In genomic region chr6:52064176-52065015, GRCm38 (mm10) we compare ENCODE assay signal across 8 mouse cellular contexts. TPM values are rescaled to one million over a fixed set of nuclear protein-coding genes. Genes with fewer than 3 reads are reported as not detected.
A peak's percentile ranks its signal among the peaks of the same experiment; 100 is the strongest.
DNase-seq lines count a peak whose midpoint lies in the region; ATAC-seq and TF ChIP-seq lines count a peak whose summit lies in the region.

No protein-coding gene starts in this region.

- H3K36me3 ChIP-seq in heart, embryonic 10.5 days, result no peaks in the 10 kb centered on the region
- no peaks in the 10 kb centered on the region for H3K36me3 ChIP-seq in stomach, embryonic 14.5 days (ENCODE audit: control insufficient read depth, insufficient read depth, low read length)

- H3K27me3 ChIP-seq in heart, embryonic 10.5 days (ENCODE audit: insufficient read depth, poor library complexity, severe bottlenecking), result peaks cover 19% of the 10 kb centered on the region
- no peaks in the 10 kb centered on the region for H3K27me3 ChIP-seq in stomach, embryonic 14.5 days (ENCODE audit: control insufficient read depth, insufficient read depth, low read length)

- 75% methylated on average over 13 of the region's 13 CpGs for WGBS in heart, embryonic 10.5 days
- WGBS in stomach, embryonic 14.5 days, result 60% methylated on average over 13 of the region's 13 CpGs

- no peak overlapping the region for H3K4me3 ChIP-seq in heart, embryonic 10.5 days
- peak overlapping the region; percentile 33 for H3K4me3 ChIP-seq in layer of hippocampus, adult 2 months
- no peak overlapping the region for H3K4me3 ChIP-seq in stomach, embryonic 14.5 days (ENCODE audit: low read depth, low read length)

- no peak for TF ChIP-seq CTCF in brain, embryonic 14.5 days (IDR thresholded peaks at IDR 0.05; ENCODE audit: borderline replicate concordance, extremely low read depth, insufficient read depth, insufficient read length)
- TF ChIP-seq CTCF in layer of hippocampus, adult 2 months (conservative IDR thresholded peaks at IDR 0.05), result no peak

- no peaks in the 10 kb centered on the region for H3K9me3 ChIP-seq in heart, embryonic 10.5 days
- H3K9me3 ChIP-seq in stomach, embryonic 14.5 days (ENCODE audit: control insufficient read depth, low read depth, low read length), result no peaks in the 10 kb centered on the region

- TF ChIP-seq POLR2A in brain, embryonic 14.5 days (IDR thresholded peaks at IDR 0.05; ENCODE audit: borderline replicate concordance, extremely low read depth, insufficient read depth, insufficient read length, poor library complexity, severe bottlenecking), result no peak

- ATAC-seq in stomach, embryonic 14.5 days (ENCODE audit: insufficient number of reproducible peaks, insufficient read depth, low FRiP score, low read depth), result no peak

- H3K9ac ChIP-seq in stomach, embryonic 14.5 days (replicated peaks; ENCODE audit: low read depth, low read length), result no peak overlapping the region

- peak; percentile 57 to 62 for DNase-seq in heart, adult 18-20 months
- no peak for DNase-seq in heart, embryonic 10.5 days (ENCODE audit: low spot score)
- DNase-seq in brain, embryonic 14.5 days (ENCODE audit: low read depth), result peak; percentile 70
- peak; percentile 58 for DNase-seq in gastrocnemius, postnatal 25 days
- peak; percentile 22 to 46 for DNase-seq in layer of hippocampus, adult 2 months (ENCODE audit: low spot score in 2 of 2)
- peak; percentile 50 for DNase-seq in lung, postnatal 36 days
- no peak for DNase-seq in embryo, embryonic 11 days

- H3K4me1 ChIP-seq in heart, embryonic 10.5 days, result no peaks in the 10 kb centered on the region
- H3K4me1 ChIP-seq in stomach, embryonic 14.5 days (ENCODE audit: control insufficient read depth, insufficient read depth, low read length), result peaks cover 14% of the 10 kb centered on the region

- no peak overlapping the region for H3K27ac ChIP-seq in heart, embryonic 10.5 days
- peak overlapping the region; percentile 89 for H3K27ac ChIP-seq in layer of hippocampus, adult 2 months
- peak overlapping the region; percentile 48; the same call in 1 of the 2 replicates for H3K27ac ChIP-seq in stomach, embryonic 14.5 days (ENCODE audit: low read length)

- no peak overlapping the region for H3K4me2 ChIP-seq in stomach, embryonic 14.5 days (replicated peaks; ENCODE audit: low read depth, low read length)

RNA-seq across cellular contexts. Expression of gene Skap2, which starts 52.0 kb away (rescaled TPM):
- 10 to 100 TPM in 1 of 2 experiments, 1 to 10 TPM in 1; 8.5 to 12.6 TPM for total RNA-seq in heart, adult 18-20 months (2021)
- polyA plus RNA-seq in heart, embryonic 10.5 days (2016; fragmentation: Nextera tagmentation; extraction: Ambion mirVana), result 11.8 and 26.4 TPM in 2 replicates
- polyA plus RNA-seq in brain, embryonic 14.5 days (2012; rRNA removed), result 6.3 and 10.3 TPM in 2 replicates
- 1 to 10 TPM; 2.1 to 6.6 TPM for total RNA-seq in gastrocnemius, postnatal 25 days (2021)
- 10 to 100 TPM; 14.1 to 15.7 TPM for total RNA-seq in layer of hippocampus, adult 2 months (2021)
- 49.1 and 49.4 TPM in 2 replicates for polyA plus RNA-seq in stomach, embryonic 14.5 days (2014; fragmentation: Nextera tagmentation; extraction: Ambion mirVana)

Comparison
In these comparisons a context has a peak if more than half of its experiments do, and no peak if none do; other contexts are left out.
1. DNase-seq: peak in heart, adult 18-20 months (2 of 2), brain, embryonic 14.5 days (single experiment), gastrocnemius, postnatal 25 days (single experiment), layer of hippocampus, adult 2 months (2 of 2) and lung, postnatal 36 days (single experiment); none in heart, embryonic 10.5 days (single experiment) and embryo, embryonic 11 days (single experiment).